Mouse (Mus musculus) stomach, embryonic 14.5 days (tissue): ENCODE data around the gene Senp3. TPM values are rescaled to one million over a fixed set of nuclear protein-coding genes. Genes with fewer than 3 reads are reported as not detected.
A peak's percentile ranks its signal among the peaks of the same experiment; 100 is the strongest.

Source experiments
- ATAC-seq: fragments of 200-750 bp; cut with Nextera tagmentation; 2 replicates; pipeline ENCODE4 v1.8.0; 2017; ENCODE audit warnings: low read depth, moderate TSS enrichment; ENCODE audit not compliant: insufficient number of reproducible peaks, insufficient read depth, low FRiP score
- H3K27ac ChIP-seq: fragments of 300-500 bp; sonication (generic); 2 replicates; pipeline ENCODE4 v1.5.1; 2014; ENCODE audit warnings: mild to moderate bottlenecking, low read length, moderate library complexity, mixed read lengths
- H3K27me3 ChIP-seq: fragments of 300-500 bp; sonication (generic); 2 replicates; pipeline ENCODE4 v1.6.1; 2014; ENCODE audit warnings: low read length, control low read depth, mixed read lengths; ENCODE audit not compliant: control insufficient read depth, insufficient read depth
- H3K36me3 ChIP-seq: fragments of 300-500 bp; sonication (generic); 2 replicates; pipeline ENCODE4 v1.6.1; 2014; ENCODE audit warnings: mild to moderate bottlenecking, control low read depth, low read length, moderate library complexity, mixed read lengths; ENCODE audit not compliant: control insufficient read depth, insufficient read depth
- H3K4me1 ChIP-seq: fragments of 300-500 bp; sonication (generic); 2 replicates; pipeline ENCODE4 v1.6.1; 2014; ENCODE audit warnings: low read length, control low read depth, mixed read lengths; ENCODE audit not compliant: control insufficient read depth, insufficient read depth
- H3K4me2 ChIP-seq: fragments of 300-500 bp; sonication (generic); replicated peaks from 2 replicates; pipeline ENCODE4 v1.6.1; 2014; ENCODE audit warnings: low read depth, low read length, control low read depth
- H3K4me3 ChIP-seq: fragments of 300-500 bp; sonication (generic); 2 replicates; pipeline ENCODE4 v1.5.1; 2014; ENCODE audit warnings: low read depth, low read length, control low read depth
- H3K9ac ChIP-seq: fragments of 300-500 bp; sonication (generic); replicated peaks from 2 replicates; pipeline ENCODE4 v1.6.1; 2014; ENCODE audit warnings: low read depth, mild to moderate bottlenecking, control low read depth, low read length, moderate library complexity, mixed read lengths
- H3K9me3 ChIP-seq: fragments of 300-500 bp; sonication (generic); 2 replicates; pipeline ENCODE4 v1.6.1; 2016; ENCODE audit warnings: low read depth, low read length, control low read depth; ENCODE audit not compliant: control insufficient read depth
- WGBS: fragments of 180-500 bp; shearing (Covaris S2); extraction: QIAGEN DNeasy Blood & Tissue Kit; methylation state at CpG from one replicate; pipeline ENCODE4 v1.1.7; 2014; 5-methylcytosine and 5-hydroxymethylcytosine counted together
- polyA plus RNA-seq: library from polyadenylated mRNA; unstranded; fragments of >200 nt; fragmentation: Nextera tagmentation; extraction: Ambion mirVana; gene quantifications from 2 replicates; pipeline ENCODE4 v1.2.1, GENCODE M21; 2014

Gene Senp3
- polyA plus RNA-seq, 1 experiment from 2014 or later, result 102 TPM

- Histone ChIP-seq H3K9me3 (no peaks in the 10 kb centered on the region), H3K27me3 (no peaks in the 10 kb centered on the region), H3K36me3 (peaks cover 16% of the 10 kb centered on the region), H3K9ac (peak overlapping the region; percentile 82), H3K27ac (peak overlapping the region; percentile 95), H3K4me3 (peak overlapping the region; percentile 73), H3K4me2 (peak overlapping the region; percentile 86), H3K4me1 (peaks cover 27% of the 10 kb centered on the region)
- WGBS, result 23% methylated on average over 24 of the region's 24 CpGs
- ATAC-seq, result no peak; the same call in 1 of the 2 replicates
Observed at GRCm38 (mm10) chr11:69682209-69682839, 440 bp upstream of the Senp3 start.

GRCm38 (mm10) chr11:69680136-69680855 is 1.6 kb downstream of the Senp3 start:
- 91% methylated on average over 30 of the region's 30 CpGs for WGBS
- no peak for ATAC-seq
- peak overlapping the region; percentile 73; the same call in 1 of the 2 replicates for H3K4me3 ChIP-seq
- peaks cover 16% of the 10 kb centered on the region for H3K4me1 ChIP-seq
- no peaks in the 10 kb centered on the region for H3K27me3 ChIP-seq
- H3K4me2 ChIP-seq, result peak overlapping the region; percentile 86
- H3K36me3 ChIP-seq, result peaks cover 35% of the 10 kb centered on the region
- no peak overlapping the region for H3K27ac ChIP-seq
- no peak overlapping the region for H3K9ac ChIP-seq
- H3K9me3 ChIP-seq, result no peaks in the 10 kb centered on the region

- no peak for ATAC-seq
- Histone ChIP-seq H3K9me3 (no peaks in the 10 kb centered on the region), H3K27me3 (no peaks in the 10 kb centered on the region), H3K27ac (no peak overlapping the region), H3K4me3 (no peak overlapping the region), H3K4me2 (no peak overlapping the region), H3K4me1 (peaks cover 16% of the 10 kb centered on the region), H3K36me3 (peaks cover 45% of the 10 kb centered on the region), H3K9ac (no peak overlapping the region)
- WGBS, result 81% methylated on average over 2 of the region's 2 CpGs
Observed at GRCm38 (mm10) chr11:69679144-69679543, 2.7 kb downstream of the Senp3 start.

- Histone ChIP-seq H3K4me1 (peaks cover 14% of the 10 kb centered on the region; the same call in 1 of the 2 replicates), H3K36me3 (peaks cover 72% of the 10 kb centered on the region), H3K9ac (peak within 1 kb of the TSS; percentile 99), H3K4me3 (peak within 1 kb of the TSS; percentile 100), H3K9me3 (no peaks in the 10 kb centered on the region), H3K27ac (peak within 1 kb of the TSS; percentile 99), H3K4me2 (peak within 1 kb of the TSS; percentile 97), H3K27me3 (no peaks in the 10 kb centered on the region)
- WGBS, result under 1% methylated on average over 36 of the region's 36 CpGs
- ATAC-seq, result peak; percentile 98
Observed at GRCm38 (mm10) chr11:69672211-69672706, 9.6 kb downstream of the Senp3 start, which contains the start of gene Eif4a1. Eif4a1 (minus strand) TSS chr11:69672423.

- peak overlapping the region; percentile 97; the same call in 1 of the 2 replicates for H3K4me2 ChIP-seq
- no peaks in the 10 kb centered on the region for H3K27me3 ChIP-seq
- H3K36me3 ChIP-seq, result peaks cover 68% of the 10 kb centered on the region
- peak; percentile 4 for ATAC-seq
- peak overlapping the region; percentile 99 for H3K9ac ChIP-seq
- no peaks in the 10 kb centered on the region for H3K9me3 ChIP-seq
- under 1% methylated on average over 43 of the region's 43 CpGs for WGBS
- H3K27ac ChIP-seq, result peak overlapping the region; percentile 99
- peak overlapping the region; percentile 100 for H3K4me3 ChIP-seq
- H3K4me1 ChIP-seq, result peaks cover 14% of the 10 kb centered on the region; the same call in 1 of the 2 replicates
Observed at GRCm38 (mm10) chr11:69671726-69672124, 10.2 kb downstream of the Senp3 start.

GRCm38 (mm10) chr11:69670786-69671725 is 10.8 kb downstream of the Senp3 start:
- 1% methylated on average over 59 of the region's 61 CpGs for WGBS
- H3K4me1 ChIP-seq, result peaks cover 14% of the 10 kb centered on the region; the same call in 1 of the 2 replicates
- peak overlapping the region; percentile 99 for H3K9ac ChIP-seq
- H3K27me3 ChIP-seq, result no peaks in the 10 kb centered on the region
- peak overlapping the region; percentile 100 for H3K4me3 ChIP-seq
- ATAC-seq, result peak; percentile 72
- peaks cover 68% of the 10 kb centered on the region for H3K36me3 ChIP-seq
- H3K4me2 ChIP-seq, result peak overlapping the region; percentile 97
- peak overlapping the region; percentile 99 for H3K27ac ChIP-seq
- H3K9me3 ChIP-seq, result no peaks in the 10 kb centered on the region

- Histone ChIP-seq H3K9me3 (no peaks in the 10 kb centered on the region), H3K27ac (no peak overlapping the region), H3K4me2 (no peak overlapping the region), H3K36me3 (peaks cover 56% of the 10 kb centered on the region), H3K9ac (no peak overlapping the region), H3K4me1 (peaks cover 21% of the 10 kb centered on the region; the same call in 1 of the 2 replicates), H3K27me3 (no peaks in the 10 kb centered on the region), H3K4me3 (no peak overlapping the region)
- ATAC-seq, result no peak
- 91% methylated on average over 3 of the region's 3 CpGs for WGBS
Observed at GRCm38 (mm10) chr11:69666665-69667005, 15.2 kb downstream of the Senp3 start.
